Mouse (Mus musculus): Measurements from ENCODE around the gene Lefty1.
"Not testable (repeated sequence)": the region's sequence is repeated elsewhere in the genome, so short reads cannot be mapped to it uniquely, and the experiment has no call there.

Lefty1 gene

DNA sequence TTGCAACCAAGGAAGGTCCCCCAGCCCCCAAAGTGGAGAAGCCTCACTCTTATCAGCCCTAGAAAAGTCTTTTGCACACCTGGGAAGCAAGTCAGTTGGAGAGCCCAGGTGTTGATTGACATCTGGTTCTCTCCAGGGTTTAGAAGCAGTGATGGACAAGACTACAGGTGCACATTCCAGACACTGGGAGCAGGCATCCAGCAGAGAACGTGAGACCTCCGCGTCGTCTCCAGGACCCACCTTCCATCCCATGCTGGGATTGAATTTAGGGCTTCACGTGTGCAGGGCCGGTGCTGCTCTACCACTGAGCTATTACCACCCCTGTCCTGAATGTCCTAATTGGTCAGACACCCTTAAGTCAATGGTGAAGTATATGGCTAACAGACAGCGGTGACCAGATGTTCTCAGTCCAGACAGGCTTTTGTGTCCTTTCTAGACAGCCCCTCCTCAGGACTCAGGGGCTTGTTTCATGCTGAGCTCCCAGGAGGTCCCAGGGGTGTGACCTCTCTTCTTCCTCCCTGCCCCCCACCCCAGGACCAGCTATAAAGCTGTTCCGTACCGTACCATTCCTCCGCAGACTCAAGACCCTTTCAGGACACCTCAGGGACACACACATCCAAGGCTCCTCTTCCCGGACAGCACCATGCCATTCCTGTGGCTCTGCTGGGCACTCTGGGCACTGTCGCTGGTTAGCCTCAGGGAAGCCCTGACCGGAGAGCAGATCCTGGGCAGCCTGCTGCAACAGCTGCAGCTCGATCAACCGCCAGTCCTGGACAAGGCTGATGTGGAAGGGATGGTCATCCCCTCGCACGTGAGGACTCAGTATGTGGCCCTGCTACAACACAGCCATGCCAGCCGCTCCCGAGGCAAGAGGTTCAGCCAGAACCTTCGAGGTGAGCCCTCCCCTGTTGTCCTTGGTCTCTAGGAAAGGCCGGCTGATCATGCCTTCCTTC, at the start of gene Lefty1:
Lefty1 (plus strand) TSS at position 556 of the 953 bp plus-strand sequence.
- DNase-seq = no peak

GRCm38 (mm10) chr1:180888556-180889042, 46.2 kb upstream of the Lefty1 start:
- DNase-seq = peak; percentile 79

- DNase-seq = no peak
These were observed 45.6 kb upstream of the Lefty1 start for GRCm38 (mm10) chr1:180889172-180889571.

DNA sequence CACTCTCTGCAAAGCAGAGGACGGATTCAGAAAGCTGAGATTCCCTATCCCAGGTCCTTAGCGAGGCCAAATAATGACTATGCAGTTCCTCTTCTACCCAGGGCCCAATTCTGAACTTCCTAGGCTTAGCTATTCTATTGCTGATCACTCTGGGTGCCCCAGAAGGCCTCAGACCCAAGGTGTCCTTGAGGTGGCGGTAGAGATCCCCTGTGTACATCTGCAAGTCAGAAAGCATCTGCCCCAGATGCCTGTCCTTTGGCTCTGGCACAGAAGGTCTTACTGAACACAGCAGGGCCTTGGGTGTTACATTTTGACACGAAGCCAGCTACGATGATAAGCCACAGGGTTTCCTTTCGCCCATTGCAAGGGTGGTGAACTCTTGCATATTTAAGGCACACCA, 45.0 kb upstream of the Lefty1 start:
- no peak for DNase-seq

DNA sequence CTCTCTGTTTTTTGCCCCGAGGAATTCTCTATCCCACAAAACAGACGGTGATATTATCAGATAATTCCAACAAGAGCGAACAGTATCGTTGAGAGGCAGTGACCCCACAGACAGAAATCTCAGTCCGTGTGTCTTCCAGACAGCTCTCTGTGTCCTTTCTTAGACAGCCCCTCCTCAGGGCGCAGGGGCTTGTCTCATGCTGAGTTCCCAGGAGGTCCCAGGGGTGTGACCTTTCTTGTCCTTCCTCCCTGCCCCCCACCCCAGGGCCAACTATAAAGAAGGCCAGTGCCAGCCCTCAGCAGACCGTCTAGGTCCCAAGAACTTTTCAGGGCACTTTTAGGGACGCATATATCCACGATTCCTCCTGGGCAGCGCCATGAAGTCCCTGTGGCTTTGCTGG, 42.0 kb upstream of the Lefty1 start, which contains the start of gene Lefty2:
Lefty2 (plus strand) TSS at position 301 of the 400 bp plus-strand sequence.
- DNase-seq = no peak

- DNase-seq = not testable (repeated sequence)
These were observed 40.5 kb upstream of the Lefty1 start for GRCm38 (mm10) chr1:180894088-180894987.

- peak; percentile 48 for DNase-seq
These were observed 33.7 kb upstream of the Lefty1 start for GRCm38 (mm10) chr1:180901107-180901506.

- DNase-seq = no peak
These were observed 31.9 kb upstream of the Lefty1 start for GRCm38 (mm10) chr1:180902915-180903314.

GRCm38 (mm10) chr1:180903666-180904038, 31.2 kb upstream of the Lefty1 start:
- no peak for DNase-seq

- peak; percentile 95 for DNase-seq
These were observed 30.6 kb upstream of the Lefty1 start, which contains the start of gene Pycr2 for GRCm38 (mm10) chr1:180904039-180904814. Gene Pycr2, plus strand, starts transcription at chr1:180904293.

- DNase-seq = no peak
These were observed 30.1 kb upstream of the Lefty1 start for GRCm38 (mm10) chr1:180904815-180905080.

- no peak for DNase-seq
These were observed 29.5 kb upstream of the Lefty1 start for GRCm38 (mm10) chr1:180905307-180905706.

GRCm38 (mm10) chr1:180905876-180906275, 28.9 kb upstream of the Lefty1 start:
- DNase-seq = no peak

DNA sequence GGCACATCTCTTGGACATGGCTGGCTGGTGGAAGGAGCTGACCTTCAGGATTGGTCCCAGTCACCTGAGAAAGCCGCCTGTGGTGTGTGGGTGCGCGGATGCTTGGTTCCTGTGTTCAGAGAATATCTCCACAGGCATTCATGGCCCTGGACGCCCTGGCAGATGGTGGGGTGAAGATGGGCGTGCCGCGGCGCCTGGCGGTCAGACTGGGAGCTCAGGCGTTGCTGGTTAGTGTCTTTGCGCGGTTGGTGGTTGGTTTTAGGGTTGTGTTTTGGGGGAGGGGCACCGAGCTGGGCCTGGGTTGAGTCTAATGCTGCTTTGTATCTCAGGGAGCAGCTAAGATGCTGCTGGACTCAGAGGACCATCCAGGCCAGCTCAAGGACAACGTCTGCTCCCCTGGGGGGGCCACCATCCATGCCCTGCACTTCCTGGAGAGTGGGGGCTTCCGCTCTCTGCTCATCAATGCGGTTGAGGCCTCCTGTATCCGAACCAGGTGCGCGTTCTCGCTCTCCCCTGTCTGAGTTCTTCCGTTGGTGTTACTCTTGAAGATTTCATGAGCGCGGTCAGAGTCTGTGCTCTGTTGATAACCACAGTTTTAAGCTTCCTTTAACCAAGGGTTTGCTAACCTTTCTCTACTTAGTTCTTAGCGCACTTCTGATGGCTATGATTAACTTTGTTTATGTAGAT, 28.2 kb upstream of the Lefty1 start:
- no peak for DNase-seq

DNA sequence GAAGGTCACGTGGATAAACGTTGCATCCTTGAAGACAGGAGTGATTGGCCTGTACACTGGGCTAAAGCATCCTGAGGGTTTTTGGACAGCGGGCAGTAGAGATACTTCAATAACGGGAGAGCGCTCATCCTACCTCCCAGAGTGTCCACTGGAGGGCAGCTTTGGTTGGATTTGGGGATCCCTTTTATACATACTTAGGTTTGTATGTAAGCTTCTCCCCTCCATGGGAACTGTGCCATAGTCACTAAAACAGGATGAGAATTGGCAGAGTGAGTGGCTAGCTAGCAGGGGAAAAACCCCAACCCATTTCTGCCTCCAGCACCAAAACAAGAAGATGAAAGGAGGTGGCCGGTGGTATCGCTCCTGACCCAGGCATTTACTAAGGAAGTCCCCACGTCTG, 23.7 kb upstream of the Lefty1 start:
- DNase-seq = no peak

- no peak for DNase-seq
These were observed 23.1 kb upstream of the Lefty1 start for GRCm38 (mm10) chr1:180911653-180912287.

DNA sequence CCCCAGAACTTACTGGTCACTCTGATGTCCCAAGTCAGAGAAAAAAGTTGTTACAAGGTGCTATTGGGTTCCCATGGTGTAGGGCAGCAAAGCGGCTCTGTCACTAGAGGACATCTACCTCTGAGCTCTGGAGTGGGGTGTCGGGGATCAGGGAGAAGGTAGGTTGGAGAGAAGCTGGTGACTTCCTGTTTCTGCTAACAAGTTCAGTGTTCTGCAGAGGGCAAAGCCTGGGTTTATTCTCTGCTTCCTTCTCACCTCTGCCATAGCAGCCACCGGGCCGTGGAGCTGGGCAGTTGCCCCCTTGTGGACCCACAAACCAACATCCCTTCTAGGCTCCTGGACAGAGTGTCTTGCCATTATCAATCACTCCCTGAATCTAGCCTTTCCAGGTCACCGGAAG, 22.0 kb upstream of the Lefty1 start:
- no peak for DNase-seq

- DNase-seq = no peak
These were observed 21.0 kb upstream of the Lefty1 start for GRCm38 (mm10) chr1:180913797-180914196.

GRCm38 (mm10) chr1:180916425-180916824, 18.4 kb upstream of the Lefty1 start:
- DNase-seq = no peak

DNA sequence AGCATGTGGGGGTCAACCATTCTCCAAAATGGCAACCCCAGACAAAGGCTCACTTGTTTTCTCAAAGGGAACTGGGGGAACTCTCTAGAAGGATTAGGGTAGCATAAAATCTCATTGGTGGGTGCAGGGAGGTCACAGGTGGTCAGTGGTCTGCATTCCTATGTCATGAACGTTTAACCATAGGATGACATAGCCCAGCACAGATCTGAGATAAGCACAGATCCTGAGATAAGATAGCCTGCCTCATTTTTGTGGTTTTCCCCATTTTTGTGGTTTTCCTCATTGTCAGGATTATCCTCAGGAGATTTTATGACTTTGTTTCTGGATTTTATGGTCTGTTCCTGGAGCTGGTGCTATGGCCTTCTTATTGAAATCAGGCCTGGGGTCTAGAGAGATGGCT, 17.8 kb upstream of the Lefty1 start:
- DNase-seq = no peak

GRCm38 (mm10) chr1:180919686-180920085, 15.1 kb upstream of the Lefty1 start:
- DNase-seq = no peak
